Mouse (Mus musculus): ENCODE measurements at regions not wholly inside any gene's neighbourhood (a gene's known extent, or its start where the extent isn't known, plus 50 kb on each side); places are given as distances from the start of the nearest gene placed in this dataset.

- no peak for TF ChIP-seq CTCF (IDR thresholded peaks at IDR 0.05)
- Histone ChIP-seq H3K27ac (no peak overlapping the region), H3K4me3 (no peak overlapping the region)
- intact Hi-C loops (cut with DNase I), result no loop called here
- no peak for DNase-seq
These were observed 77.0 kb downstream of the Irs2 start for GRCm38 (mm10) chr8:10931266-10931665.

- no peak for TF ChIP-seq CTCF (IDR thresholded peaks at IDR 0.05)
- intact Hi-C loops (cut with DNase I), result no loop called here
- Histone ChIP-seq H3K27ac (peak overlapping the region; percentile 59), H3K4me3 (no peak overlapping the region)
- DNase-seq, result peak; percentile 34
These were observed 79.4 kb downstream of the Irs2 start for GRCm38 (mm10) chr8:10928836-10929235.

GRCm38 (mm10) chr8:10928342-10928794 lies 79.9 kb downstream of the Irs2 start:
- TF ChIP-seq CTCF (IDR thresholded peaks at IDR 0.05), result no peak
- intact Hi-C loops (cut with DNase I), result no loop called here
- Histone ChIP-seq H3K27ac (peak overlapping the region; percentile 59; the same call in 1 of the 2 replicates), H3K4me3 (no peak overlapping the region)
- DNase-seq, result peak; percentile 77

GRCm38 (mm10) chr8:10927187-10927586 lies 81.1 kb downstream of the Irs2 start:
- no peak for TF ChIP-seq CTCF (IDR thresholded peaks at IDR 0.05)
- no peak overlapping the region for H3K4me3 ChIP-seq
- intact Hi-C loops (cut with DNase I), result no loop called here
- DNase-seq, result no peak
- H3K27ac ChIP-seq, result peak overlapping the region; percentile 24; the same call in 1 of the 2 replicates

GRCm38 (mm10) chr8:10926518-10926915 lies 81.7 kb downstream of the Irs2 start:
- no peak for TF ChIP-seq CTCF (IDR thresholded peaks at IDR 0.05)
- intact Hi-C loops (cut with DNase I), result no loop called here
- Histone ChIP-seq H3K27ac (peak overlapping the region; percentile 38; the same call in 1 of the 2 replicates), H3K4me3 (no peak overlapping the region)
- DNase-seq, result no peak

- H3K4me3 ChIP-seq, result no peak overlapping the region
- H3K27ac ChIP-seq, result peak overlapping the region; percentile 43
- no peak for TF ChIP-seq CTCF (IDR thresholded peaks at IDR 0.05)
- intact Hi-C loops (cut with DNase I), result no loop called here
- DNase-seq, result peak; percentile 36
These were observed 82.4 kb downstream of the Irs2 start for GRCm38 (mm10) chr8:10925582-10926517.

- intact Hi-C loops (cut with DNase I), result loop anchor here (5.0 kb wide), 1 partner anchor 83 kb away; the partner anchor contains the start of gene Irs2
- no peak for TF ChIP-seq CTCF (IDR thresholded peaks at IDR 0.05)
- H3K27ac ChIP-seq, result peak overlapping the region; percentile 55
- H3K4me3 ChIP-seq, result peak overlapping the region; percentile 58
- DNase-seq, result peak; percentile 63
These were observed 83.6 kb downstream of the Irs2 start for GRCm38 (mm10) chr8:10924526-10925199.

GRCm38 (mm10) chr8:10924001-10924490 lies 84.2 kb downstream of the Irs2 start:
- peak overlapping the region; percentile 55 for H3K27ac ChIP-seq
- intact Hi-C loops (cut with DNase I), result loop anchor here (5.0 kb wide), 1 partner anchor 83 kb away; the partner anchor contains the start of gene Irs2
- DNase-seq, result no peak
- no peak for TF ChIP-seq CTCF (IDR thresholded peaks at IDR 0.05)
- peak overlapping the region; percentile 58 for H3K4me3 ChIP-seq

GRCm38 (mm10) chr8:10923071-10924000 lies 84.9 kb downstream of the Irs2 start:
- intact Hi-C loops (cut with DNase I), result loop anchor here (5.0 kb wide), 1 partner anchor 84 kb away; the partner anchor contains the start of gene Irs2
- no peak for DNase-seq
- H3K27ac ChIP-seq, result no peak overlapping the region; the same call in 1 of the 2 replicates
- no peak for TF ChIP-seq CTCF (IDR thresholded peaks at IDR 0.05)
- H3K4me3 ChIP-seq, result no peak overlapping the region

- no peak for TF ChIP-seq CTCF (IDR thresholded peaks at IDR 0.05)
- intact Hi-C loops (cut with DNase I), result loop anchor here (5.0 kb wide), 1 partner anchor 85 kb away; the partner anchor contains the start of gene Irs2
- no peak overlapping the region for H3K4me3 ChIP-seq
- H3K27ac ChIP-seq, result no peak overlapping the region
- DNase-seq, result no peak
These were observed 85.8 kb downstream of the Irs2 start for GRCm38 (mm10) chr8:10922209-10923030.
